Mouse (Mus musculus): ENCODE measurements around the gene Il10ra. TPM values are rescaled to one million over a fixed set of nuclear protein-coding genes. Genes with fewer than 3 reads are reported as not detected.

The Il10ra gene
- polyA plus RNA-seq (2015; fragmentation: Nextera tagmentation; extraction: Ambion mirVana) = 0.87 and 2.2 TPM in 2 replicates

DNA sequence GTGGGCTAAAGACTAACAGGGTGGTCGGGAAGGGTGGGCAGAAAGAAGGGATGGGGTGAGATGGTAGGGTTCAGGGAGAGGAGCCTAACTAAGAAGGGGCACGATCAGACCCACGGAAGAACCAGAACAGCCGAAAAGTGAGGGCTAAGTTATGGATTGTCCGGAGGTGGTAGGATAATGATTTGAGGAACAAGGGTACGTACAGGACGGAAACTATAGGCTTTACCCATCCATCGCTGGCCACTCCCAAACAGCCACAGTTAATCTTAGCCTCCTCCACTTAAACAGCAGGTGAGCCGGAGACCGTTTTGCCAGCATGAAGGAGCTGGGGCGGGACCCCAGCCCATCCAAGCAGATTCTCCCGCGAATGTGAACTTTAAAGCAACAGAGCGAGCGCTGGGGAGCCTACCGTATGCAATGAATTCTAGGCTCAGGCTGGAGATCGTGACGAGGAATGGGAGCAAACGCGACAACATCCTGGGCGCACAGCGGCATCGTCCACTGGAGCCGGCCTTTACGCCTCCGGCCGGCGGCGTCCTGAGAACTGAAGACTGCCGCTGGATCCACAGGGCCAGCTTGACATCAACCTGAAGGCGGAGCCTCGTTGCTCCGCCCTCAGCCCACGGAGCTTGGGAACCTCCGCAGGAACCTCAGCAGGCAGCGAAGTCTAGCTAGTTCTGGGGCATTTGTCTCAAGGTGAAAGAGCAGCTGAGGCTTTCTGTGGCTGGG lies at the start of gene Il10ra:
Gene Il10ra (minus strand): TSS at position 553 of the 729 bp plus-strand sequence.

Small RNA genes lying within 50 kb of the gene (microRNA-seq; reads per million reads assigned to microRNA genes)
- gene Mir7086 = not detected

Other genes starting within 250 kb of the Il10ra start
- 28.8 and 36.6 TPM in 2 replicates for gene Mpzl2, start 229.3 kb downstream of the Il10ra start, polyA plus RNA-seq (2015; fragmentation: Nextera tagmentation; extraction: Ambion mirVana)
- gene Mpzl3, start 214.0 kb downstream of the Il10ra start, polyA plus RNA-seq (2015; fragmentation: Nextera tagmentation; extraction: Ambion mirVana) = 17.3 and 22.1 TPM in 2 replicates
- gene Jaml, start 190.0 kb downstream of the Il10ra start, polyA plus RNA-seq (2015; fragmentation: Nextera tagmentation; extraction: Ambion mirVana) = 0.10 and 0.18 TPM in 2 replicates
- gene Scn2b, start 151.4 kb downstream of the Il10ra start, polyA plus RNA-seq (2015; fragmentation: Nextera tagmentation; extraction: Ambion mirVana) = 0.29 and 0.36 TPM in 2 replicates
- 0.04 and 0.05 TPM in 2 replicates for gene Scn4b, start 130.8 kb downstream of the Il10ra start, polyA plus RNA-seq (2015; fragmentation: Nextera tagmentation; extraction: Ambion mirVana)
- gene BC049352, start 87.1 kb downstream of the Il10ra start, polyA plus RNA-seq (2015; fragmentation: Nextera tagmentation; extraction: Ambion mirVana) = 0.07 and 0.08 TPM in 2 replicates
- gene Tmprss4, start 65.1 kb downstream of the Il10ra start, polyA plus RNA-seq (2015; fragmentation: Nextera tagmentation; extraction: Ambion mirVana) = 1.6 TPM in 2 replicates
- 17.5 and 19.6 TPM in 2 replicates for gene Tmprss13, start 50.0 kb upstream of the Il10ra start, polyA plus RNA-seq (2015; fragmentation: Nextera tagmentation; extraction: Ambion mirVana)
- gene Fxyd6, start 101.0 kb upstream of the Il10ra start, polyA plus RNA-seq (2015; fragmentation: Nextera tagmentation; extraction: Ambion mirVana) = 49.8 and 54.6 TPM in 2 replicates
- gene Fxyd2, start 130.5 kb upstream of the Il10ra start, polyA plus RNA-seq (2015; fragmentation: Nextera tagmentation; extraction: Ambion mirVana) = 3.1 and 3.2 TPM in 2 replicates
- 0.88 and 1.3 TPM in 2 replicates for gene Dscaml1, start 157.5 kb upstream of the Il10ra start, polyA plus RNA-seq (2015; fragmentation: Nextera tagmentation; extraction: Ambion mirVana)

Measured in urinary bladder, postnatal 0 days (tissue).